Mouse (Mus musculus): ENCODE measurements around the gene Ssr2.
"Not testable (repeated sequence)": the region's sequence is repeated elsewhere in the genome, so short reads cannot be mapped to it uniquely, and the experiment has no call there.

GRCm38 (mm10) chr3:88577846-88578245 lies 2.2 kb downstream of the Ssr2 start:
- TF ChIP-seq CTCF (IDR thresholded peaks at IDR 0.05; ENCODE audit: low read depth, low read length); POLR2A (IDR thresholded peaks at IDR 0.05; ENCODE audit: extremely low read depth, insufficient read depth, low read length): not testable (repeated sequence)

Measured in liver, adult 2 months (tissue).